Mouse (Mus musculus) midbrain, embryonic 11.5 days (tissue): ENCODE measurements around the gene Stxbp5. TPM values are rescaled to one million over a fixed set of nuclear protein-coding genes. Genes with fewer than 3 reads are reported as not detected.

Source experiments
- ATAC-seq: fragments of 200-750 bp; cut with Nextera tagmentation; 2 replicates; pipeline ENCODE4 v1.8.0; 2017; ENCODE audit warnings: moderate TSS enrichment, moderate library complexity; ENCODE audit not compliant: low FRiP score
- DNase-seq: peaks from one replicate; pipeline ENCODE4 v3.0.0; 2015; ENCODE audit warnings: low spot score; ENCODE audit errors: missing footprints
- H3K27ac ChIP-seq: fragments of 300-500 bp; sonication (generic); 2 replicates; pipeline ENCODE4 v1.5.1; 2014; ENCODE audit warnings: low read depth, low read length
- H3K27me3 ChIP-seq: fragments of 300-500 bp; sonication (generic); 2 replicates; pipeline ENCODE4 v1.6.1; 2014; ENCODE audit warnings: mild to moderate bottlenecking, low read length, moderate library complexity, mixed read lengths; ENCODE audit not compliant: control insufficient read depth, insufficient read depth
- H3K36me3 ChIP-seq: fragments of 300-500 bp; sonication (generic); 2 replicates; pipeline ENCODE4 v1.6.1; 2014; ENCODE audit warnings: mild to moderate bottlenecking, low read length, moderate library complexity, mixed read lengths; ENCODE audit not compliant: control insufficient read depth, insufficient read depth
- H3K4me1 ChIP-seq: fragments of 300-500 bp; sonication (generic); 2 replicates; pipeline ENCODE4 v1.6.1; 2014; ENCODE audit warnings: low read length; ENCODE audit not compliant: control insufficient read depth, insufficient read depth
- H3K4me2 ChIP-seq: fragments of 300-500 bp; sonication (generic); 2 replicates; pipeline ENCODE4 v1.6.1; 2014; ENCODE audit warnings: mild to moderate bottlenecking, moderate library complexity
- H3K4me3 ChIP-seq: fragments of 300-500 bp; sonication (generic); 2 replicates; pipeline ENCODE4 v1.5.1; 2014; ENCODE audit warnings: low read depth, low read length
- H3K9ac ChIP-seq: fragments of 300-500 bp; sonication (generic); 2 replicates; pipeline ENCODE4 v1.6.1; 2014; ENCODE audit warnings: low read length
- H3K9me3 ChIP-seq: fragments of 300-500 bp; sonication (generic); 2 replicates; pipeline ENCODE4 v1.6.1; 2016; ENCODE audit warnings: low read length; ENCODE audit not compliant: control insufficient read depth
- WGBS: fragments of 180-500 bp; shearing (Covaris S2); extraction: QIAGEN DNeasy Blood & Tissue Kit; methylation state at CpG from one replicate; pipeline ENCODE4 v1.1.7; 2014; 5-methylcytosine and 5-hydroxymethylcytosine counted together
- polyA plus RNA-seq: library from polyadenylated mRNA; unstranded; fragments of >200 nt; fragmentation: Nextera tagmentation; extraction: Ambion mirVana; gene quantifications from 2 replicates; pipeline ENCODE4 v1.2.1, GENCODE M21; 2014

Stxbp5 gene
- polyA plus RNA-seq, 1 experiment from 2014 or later = 5.6 TPM

DNA sequence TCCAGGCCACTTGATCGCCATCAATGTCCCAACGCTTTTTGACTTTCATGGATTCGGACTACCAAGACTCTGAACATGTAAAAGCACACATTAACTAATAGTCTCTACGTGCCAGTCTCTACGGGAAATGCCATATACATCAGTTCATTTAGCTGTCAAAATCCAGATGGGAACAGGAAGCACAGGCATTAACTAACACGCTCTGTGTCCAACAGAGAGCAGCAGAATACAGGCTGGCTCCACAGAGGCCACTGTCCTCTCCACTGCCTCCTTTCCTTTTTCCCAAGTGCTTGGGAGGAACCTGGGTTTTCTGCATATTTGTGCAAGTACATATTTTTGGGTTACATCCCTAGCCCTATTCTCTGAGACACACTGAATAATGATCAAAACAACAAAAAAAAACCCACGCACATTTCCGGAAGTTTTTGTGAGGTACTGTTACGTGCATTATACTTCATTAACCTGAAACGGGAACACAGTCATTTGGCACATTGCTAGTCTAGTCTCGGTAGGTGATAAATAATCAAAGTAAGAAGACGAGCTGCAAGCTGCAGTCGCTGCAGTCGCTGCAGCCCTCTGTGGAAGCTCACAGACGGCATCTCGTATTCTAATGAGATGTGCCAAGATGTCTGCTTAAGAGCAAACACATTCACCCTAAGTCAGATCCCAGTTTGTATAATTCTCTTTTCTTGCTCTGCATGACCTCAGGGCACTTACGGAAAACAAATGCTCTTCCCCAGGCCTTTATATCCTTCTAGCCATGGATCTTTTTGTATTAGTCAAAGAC lies 33.9 kb downstream of the Stxbp5 start:
- no peaks in the 10 kb centered on the region for H3K36me3 ChIP-seq
- no peak for ATAC-seq
- DNase-seq = no peak
- no peak overlapping the region for H3K4me2 ChIP-seq
- H3K4me1 ChIP-seq = no peaks in the 10 kb centered on the region
- H3K4me3 ChIP-seq = no peak overlapping the region
- H3K27me3 ChIP-seq = no peaks in the 10 kb centered on the region
- 87% methylated on average over 17 of the region's 17 CpGs for WGBS
- no peak overlapping the region for H3K9ac ChIP-seq
- H3K27ac ChIP-seq = no peak overlapping the region
- H3K9me3 ChIP-seq = no peaks in the 10 kb centered on the region

- no peak for ATAC-seq
- no peak for DNase-seq
- no peaks in the 10 kb centered on the region for H3K4me1 ChIP-seq
Measured at GRCm38 (mm10) chr10:9860022-9860421, 40.9 kb downstream of the Stxbp5 start.

GRCm38 (mm10) chr10:9859476-9859875 lies 41.4 kb downstream of the Stxbp5 start:
- no peaks in the 10 kb centered on the region for H3K36me3 ChIP-seq
- no peaks in the 10 kb centered on the region for H3K27me3 ChIP-seq
- 79% methylated on average over 3 of the region's 3 CpGs for WGBS
- no peak overlapping the region for H3K4me2 ChIP-seq
- no peak overlapping the region for H3K27ac ChIP-seq
- H3K9ac ChIP-seq = no peak overlapping the region
- ATAC-seq (no peak), DNase-seq (no peak)
- no peaks in the 10 kb centered on the region for H3K4me1 ChIP-seq
- H3K4me3 ChIP-seq = no peak overlapping the region
- no peaks in the 10 kb centered on the region for H3K9me3 ChIP-seq

More at GRCm38 (mm10) chr10:9860022-9860421, 40.9 kb downstream of the Stxbp5 start:
- Histone ChIP-seq H3K36me3 (no peaks in the 10 kb centered on the region), H3K9me3 (no peaks in the 10 kb centered on the region), H3K4me2 (no peak overlapping the region), H3K27me3 (no peaks in the 10 kb centered on the region), H3K27ac (no peak overlapping the region), H3K9ac (no peak overlapping the region), H3K4me3 (no peak overlapping the region)
- 83% methylated on average over 4 of the region's 4 CpGs for WGBS

- Histone ChIP-seq H3K4me3 (no peak overlapping the region), H3K4me1 (no peaks in the 10 kb centered on the region), H3K9me3 (no peaks in the 10 kb centered on the region), H3K36me3 (no peaks in the 10 kb centered on the region), H3K27me3 (no peaks in the 10 kb centered on the region), H3K9ac (no peak overlapping the region), H3K4me2 (no peak overlapping the region), H3K27ac (no peak overlapping the region)
- 73% methylated on average over 2 of the region's 2 CpGs for WGBS
- DNase-seq (peak; percentile 51), ATAC-seq (no peak)
Measured at GRCm38 (mm10) chr10:9857850-9858249, 43.0 kb downstream of the Stxbp5 start.

DNA sequence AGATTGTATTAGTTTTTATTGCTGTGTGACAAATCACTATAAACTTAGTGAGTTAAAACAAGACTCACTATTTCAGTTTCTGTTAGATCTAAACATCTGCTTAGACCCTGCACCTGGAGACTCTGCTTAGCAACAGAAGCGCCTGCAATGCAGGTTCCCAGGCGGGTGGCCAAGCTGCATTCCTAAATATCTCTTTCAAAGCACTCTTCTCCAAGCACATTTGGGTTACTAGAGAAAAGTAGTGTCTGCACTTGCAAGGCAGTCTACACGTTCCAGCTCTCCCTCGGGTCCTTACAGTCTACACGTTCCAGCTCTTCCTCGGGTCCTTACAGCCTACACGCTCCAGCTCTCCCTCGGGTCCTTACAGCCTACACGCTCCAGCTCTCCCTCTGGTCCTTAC lies 44.1 kb downstream of the Stxbp5 start:
- 86% methylated on average over 9 of the region's 9 CpGs for WGBS
- no peak for ATAC-seq
- Histone ChIP-seq H3K4me2 (no peak overlapping the region), H3K36me3 (no peaks in the 10 kb centered on the region), H3K9ac (no peak overlapping the region), H3K4me1 (no peaks in the 10 kb centered on the region), H3K27ac (no peak overlapping the region), H3K9me3 (peaks cover under 1% of the 10 kb centered on the region; the same call in 1 of the 2 replicates), H3K4me3 (no peak overlapping the region), H3K27me3 (no peaks in the 10 kb centered on the region)
- peak; percentile 44 for DNase-seq

GRCm38 (mm10) chr10:9846408-9846807 lies 54.5 kb downstream of the Stxbp5 start:
- Histone ChIP-seq H3K4me1 (no peaks in the 10 kb centered on the region), H3K36me3 (no peaks in the 10 kb centered on the region), H3K9ac (no peak overlapping the region), H3K4me3 (no peak overlapping the region), H3K9me3 (no peaks in the 10 kb centered on the region), H3K4me2 (no peak overlapping the region), H3K27ac (no peak overlapping the region), H3K27me3 (no peaks in the 10 kb centered on the region)
- DNase-seq (peak; percentile 26), ATAC-seq (no peak)
- WGBS = 93% methylated on average over 4 of the region's 4 CpGs

GRCm38 (mm10) chr10:9839408-9839807 lies 61.5 kb downstream of the Stxbp5 start:
- ATAC-seq = no peak
- whole genome bisulfite sequencing = 67% methylated on average over 7 of the region's 7 CpGs
- H3K27me3 ChIP-seq = no peaks in the 10 kb centered on the region

DNA sequence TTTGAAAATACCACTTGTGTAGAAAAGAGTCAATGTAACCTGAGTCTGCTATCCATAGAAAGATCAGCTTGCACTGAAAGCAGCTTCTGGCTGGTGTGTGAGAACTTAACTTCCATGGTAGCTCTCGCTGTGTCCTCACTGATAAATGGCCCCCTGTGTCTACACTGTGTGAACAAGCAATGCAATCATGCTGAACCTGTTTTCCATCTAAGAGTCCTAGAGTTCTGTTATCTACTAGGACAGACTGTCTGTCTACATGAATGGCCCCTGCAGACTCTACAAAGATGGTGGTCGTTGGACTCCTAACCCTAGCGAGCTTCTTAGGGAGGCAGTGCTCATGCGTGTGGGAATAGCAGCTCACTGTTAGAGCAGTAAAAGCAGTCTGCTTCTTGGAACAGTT lies 65.9 kb downstream of the Stxbp5 start:
- WGBS = 86% methylated on average over 4 of the region's 4 CpGs

More at GRCm38 (mm10) chr10:9839408-9839807, 61.5 kb downstream of the Stxbp5 start:
- Histone ChIP-seq H3K36me3 (no peaks in the 10 kb centered on the region), H3K9ac (no peak overlapping the region), H3K4me2 (no peak overlapping the region), H3K9me3 (no peaks in the 10 kb centered on the region), H3K27ac (no peak overlapping the region), H3K4me1 (no peaks in the 10 kb centered on the region), H3K4me3 (no peak overlapping the region)
- no peak for DNase-seq

DNA sequence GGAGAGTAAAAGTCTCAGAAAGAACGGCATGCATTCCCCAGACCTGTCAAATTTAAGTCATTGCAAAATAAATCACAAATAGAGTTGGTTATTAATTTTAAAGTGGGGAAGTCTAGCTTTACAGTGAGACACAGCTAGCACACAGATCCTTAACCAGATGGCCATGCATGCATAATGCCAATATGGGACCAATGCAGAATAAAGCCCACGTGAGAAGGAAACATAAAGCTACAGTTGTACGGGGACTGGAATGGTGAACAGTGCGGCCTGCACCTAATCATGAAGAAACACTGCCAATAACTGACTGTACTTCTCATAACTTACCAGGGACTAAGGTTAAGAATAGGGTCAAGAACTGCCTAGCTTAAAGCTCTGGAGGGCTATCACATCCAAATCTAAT lies 67.9 kb downstream of the Stxbp5 start:
- DNase-seq (no peak), ATAC-seq (no peak)
- 93% methylated on average over 4 of the region's 4 CpGs for WGBS
- Histone ChIP-seq H3K27ac (no peak overlapping the region), H3K9ac (no peak overlapping the region), H3K4me3 (no peak overlapping the region), H3K4me2 (no peak overlapping the region), H3K27me3 (no peaks in the 10 kb centered on the region), H3K9me3 (no peaks in the 10 kb centered on the region), H3K4me1 (no peaks in the 10 kb centered on the region), H3K36me3 (no peaks in the 10 kb centered on the region)

More for the DNA sequence above, 65.9 kb downstream of the Stxbp5 start:
- Histone ChIP-seq H3K27ac (no peak overlapping the region), H3K4me2 (no peak overlapping the region), H3K9me3 (no peaks in the 10 kb centered on the region), H3K9ac (no peak overlapping the region), H3K4me3 (no peak overlapping the region), H3K4me1 (no peaks in the 10 kb centered on the region), H3K27me3 (no peaks in the 10 kb centered on the region), H3K36me3 (no peaks in the 10 kb centered on the region)
- no peak for ATAC-seq
- DNase-seq = peak; percentile 47
